Mouse (Mus musculus) adrenal gland, postnatal 10 days (tissue): ENCODE data around the gene Dennd6b. TPM values are rescaled to one million over a fixed set of nuclear protein-coding genes. Genes with fewer than 3 reads are reported as not detected.

ENCODE experiments used
- microRNA-seq: library from miRNA; unstranded; fragments of <30 nt; microRNA quantifications from one replicate; pipeline ENCODE4 v1.2.0, GENCODE M21; 2021
- total RNA-seq, 2 experiments: library from RNA; stranded (reverse); gene quantifications; 2 replicates each; pipeline ENCODE4 v1.2.3; 2021

Gene Dennd6b
- total RNA-seq, 2 experiments from 2014 or later = 4.7 to 7.4 TPM

Small RNA genes within 50 kb of the gene (microRNA-seq; reads per million reads assigned to microRNA genes)
- gene Mir6958 = not detected
- not detected for gene Mir7118

Other genes starting within 250 kb of the Dennd6b start
- gene Ttll8, start 242.1 kb downstream of the Dennd6b start, total RNA-seq = not detected
- under 1 TPM in 1 of 2 experiments, not detected in 1; 0.09 TPM for gene Mlc1, start 217.5 kb downstream of the Dennd6b start, total RNA-seq
- gene Mov10l1, start 213.6 kb downstream of the Dennd6b start, total RNA-seq = not detected
- gene Panx2, start 136.8 kb downstream of the Dennd6b start, total RNA-seq = 1 to 10 TPM; 1.5 to 1.9 TPM
- 10 to 100 TPM; 42.9 to 48.5 TPM for gene Trabd, start 121.4 kb downstream of the Dennd6b start, total RNA-seq
- gene Selenoo, start 107.4 kb downstream of the Dennd6b start, total RNA-seq = 10 to 100 TPM; 29.8 to 29.9 TPM
- gene Tubgcp6, start 73.4 kb downstream of the Dennd6b start, total RNA-seq = 10 to 100 TPM; 13.5 to 18.6 TPM
- gene Hdac10, start 67.8 kb downstream of the Dennd6b start, total RNA-seq = 10 to 100 TPM; 10.5 to 17.8 TPM
- 10 to 100 TPM; 10.1 to 19.3 TPM for gene Mapk12, start 55.8 kb downstream of the Dennd6b start, total RNA-seq
- gene Mapk11, start 46.9 kb downstream of the Dennd6b start, total RNA-seq = 1 to 10 TPM; 5.1 to 7.3 TPM
- gene Plxnb2, start 15.7 kb downstream of the Dennd6b start, total RNA-seq = 100 to 1,000 TPM in 1 of 2 experiments, 10 to 100 TPM in 1; 96.8 to 105 TPM
- 10 to 100 TPM; 41.8 to 52.0 TPM for gene Ppp6r2, start 15.1 kb upstream of the Dennd6b start, total RNA-seq
- gene Sbf1, start 118.8 kb upstream of the Dennd6b start, total RNA-seq = 10 to 100 TPM; 80.3 to 85.7 TPM
- gene Adm2, start 126.2 kb upstream of the Dennd6b start, total RNA-seq = not detected
- gene Miox, start 137.9 kb upstream of the Dennd6b start, total RNA-seq = 1 to 10 TPM; 1.8 to 3.3 TPM
- gene Lmf2, start 159.2 kb upstream of the Dennd6b start, total RNA-seq = 10 to 100 TPM; 38.6 to 41.9 TPM
- gene Ncaph2, start 159.2 kb upstream of the Dennd6b start, total RNA-seq = 100 to 1,000 TPM in 1 of 2 experiments, 10 to 100 TPM in 1; 89.2 to 103 TPM
- 10 to 100 TPM; 34.7 to 43.7 TPM for gene Sco2, start 177.3 kb upstream of the Dennd6b start, total RNA-seq
- 1 to 10 TPM; 3.4 to 9.8 TPM for gene Tymp, start 180.5 kb upstream of the Dennd6b start, total RNA-seq
- 1 to 10 TPM; 1.4 to 1.5 TPM for gene Odf3b, start 182.8 kb upstream of the Dennd6b start, total RNA-seq
- gene Klhdc7b, start 188.4 kb upstream of the Dennd6b start, total RNA-seq = under 1 TPM in 1 of 2 experiments, not detected in 1; 0.06 TPM
- not detected for gene Syce3, start 214.0 kb upstream of the Dennd6b start, total RNA-seq
- gene Cpt1b, start 229.4 kb upstream of the Dennd6b start, total RNA-seq = 100 to 1,000 TPM; 554 to 660 TPM
- 1 to 10 TPM; 2.5 to 3.5 TPM for gene C730034F03Rik, start 233.1 kb upstream of the Dennd6b start, total RNA-seq
- gene Gm44502, start 233.2 kb upstream of the Dennd6b start, total RNA-seq = 1 to 10 TPM; 5.6 to 9.2 TPM
- gene Chkb, start 233.4 kb upstream of the Dennd6b start, total RNA-seq = 100 to 1,000 TPM; 106 to 128 TPM